Mouse (Mus musculus) MEL (cell line): ENCODE measurements around the gene Stx6.

Experiments used
- CHD2 ChIP-seq: IDR thresholded peaks from 2 replicates; pipeline ENCODE4 v1.6.1; 2011; ENCODE audit warnings: low read length, improper control_type of control experiment
- CTCF ChIP-seq, 3 experiments: IDR thresholded peaks in 2 of 3; conservative IDR thresholded peaks in 1 of 3; 2 replicates each; pipeline ENCODE4 v1.5.1; 2011 to 2012; ENCODE audit warnings: low read length in 3 of 3, low read depth in 2 of 3, mild to moderate bottlenecking in 2 of 3, improper control_type of control experiment in 1 of 3, inconsistent platforms in 1 of 3, mixed read lengths in 1 of 3, moderate library complexity in 1 of 3; ENCODE audit not compliant: control insufficient read depth in 1 of 3, insufficient read depth in 1 of 3, poor library complexity in 1 of 3, severe bottlenecking in 1 of 3
- MAX ChIP-seq: IDR thresholded peaks from 2 replicates; pipeline ENCODE4 v1.6.1; 2011; ENCODE audit warnings: low read length, improper control_type of control experiment
- MEF2A ChIP-seq: IDR thresholded peaks from 2 replicates; pipeline ENCODE4 v1.6.1; 2014; ENCODE audit warnings: low read depth, mild to moderate bottlenecking, inconsistent platforms, low read length, improper control_type of control experiment; ENCODE audit not compliant: poor library complexity, insufficient replicate concordance, severe bottlenecking; ENCODE audit errors: extremely low read depth
- RAD21 ChIP-seq: IDR thresholded peaks from 2 replicates; pipeline ENCODE4 v1.6.1; 2011; ENCODE audit warnings: mild to moderate bottlenecking, low read depth, low read length, improper control_type of control experiment
- TBP ChIP-seq: IDR thresholded peaks from 2 replicates; pipeline ENCODE4 v1.8.0; 2011; ENCODE audit warnings: low read depth, low read length, improper control_type of control experiment
- USF2 ChIP-seq, 2 experiments: IDR thresholded peaks; 2 replicates each; pipeline ENCODE4 v1.6.1; 2011 to 2012; ENCODE audit warnings: improper control_type of control experiment in 2 of 2, low read length in 2 of 2, borderline replicate concordance in 1 of 2, inconsistent platforms in 1 of 2, low read depth in 1 of 2, mild to moderate bottlenecking in 1 of 2; ENCODE audit not compliant: insufficient read depth in 1 of 2
- ZNF384 ChIP-seq: IDR thresholded peaks from 2 replicates; pipeline ENCODE4 v1.6.1; 2012; ENCODE audit warnings: low read depth, mild to moderate bottlenecking, inconsistent platforms, low read length, improper control_type of control experiment

DNA sequence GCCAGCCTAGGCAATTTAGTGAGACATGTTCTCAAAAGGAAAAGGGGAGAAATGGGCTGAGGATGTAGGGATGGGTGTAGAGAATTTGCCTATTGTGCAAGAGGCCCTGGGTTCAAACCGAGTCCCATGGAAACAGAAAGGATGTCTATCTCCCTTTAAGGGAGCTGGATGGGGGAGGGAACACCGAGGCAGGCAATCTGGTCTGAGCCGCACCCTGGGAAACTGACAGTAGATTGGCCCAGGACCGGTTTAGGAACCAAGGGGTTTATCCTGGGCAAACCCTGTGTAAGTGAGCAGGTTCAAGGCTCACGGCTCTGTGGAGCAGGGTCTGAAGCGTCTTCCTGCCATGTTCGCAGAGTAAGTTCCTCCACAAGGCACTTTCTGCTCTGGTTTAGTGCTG, 87.0 kb downstream of the Stx6 start:
- no peak for TF ChIP-seq ZNF384
- no peak for TF ChIP-seq CTCF (IDR thresholded peaks at IDR 0.05 in 2 of 3, conservative IDR thresholded peaks at IDR 0.05 in 1 of 3; ENCODE audit: control insufficient read depth in 1 of 3, insufficient read depth in 1 of 3, low read depth in 2 of 3, low read length in 3 of 3, poor library complexity in 1 of 3, severe bottlenecking in 1 of 3)
- no peak for TF ChIP-seq TBP
- TF ChIP-seq CHD2, result no peak
- no peak for TF ChIP-seq MAX
- no peak for TF ChIP-seq USF2 (IDR thresholded peaks at IDR 0.05; ENCODE audit: borderline replicate concordance in 1 of 2, insufficient read depth in 1 of 2, low read depth in 1 of 2, low read length in 2 of 2)
- TF ChIP-seq MEF2A, result no peak
- TF ChIP-seq RAD21, result no peak
